Mouse (Mus musculus) embryonic facial prominence, embryonic 13.5 days (tissue): ENCODE measurements at regions not wholly inside any gene's neighbourhood (a gene's known extent, or its start where the extent isn't known, plus 50 kb on each side); places are given as distances from the start of the nearest gene placed in this dataset.

Experiments used
- ATAC-seq: fragments of 200-750 bp; cut with Nextera tagmentation; 2 replicates; pipeline ENCODE4 v1.8.0; 2017; ENCODE audit warnings: low read depth; ENCODE audit not compliant: insufficient number of reproducible peaks, insufficient read depth, low FRiP score, low TSS enrichment
- H3K27ac ChIP-seq: fragments of 300-500 bp; sonication (generic); 2 replicates; pipeline ENCODE4 v1.5.1; 2015; ENCODE audit warnings: moderate library complexity, mild to moderate bottlenecking, inconsistent platforms
- H3K27me3 ChIP-seq: fragments of 300-500 bp; sonication (generic); 2 replicates; pipeline ENCODE4 v1.6.1; 2015; ENCODE audit warnings: mild to moderate bottlenecking, inconsistent platforms
- H3K36me3 ChIP-seq: fragments of 300-500 bp; sonication (generic); 2 replicates; pipeline ENCODE4 v1.6.1; 2015; ENCODE audit warnings: mild to moderate bottlenecking, inconsistent platforms
- H3K4me1 ChIP-seq: fragments of 300-500 bp; sonication (generic); 2 replicates; pipeline ENCODE4 v1.6.1; 2015; ENCODE audit warnings: inconsistent platforms
- H3K4me2 ChIP-seq: fragments of 300-500 bp; sonication (generic); 2 replicates; pipeline ENCODE4 v1.6.1; 2015; ENCODE audit warnings: moderate library complexity, mild to moderate bottlenecking, inconsistent platforms
- H3K4me3 ChIP-seq: fragments of 300-500 bp; sonication (generic); 2 replicates; pipeline ENCODE4 v1.5.1; 2015; ENCODE audit warnings: mild to moderate bottlenecking, inconsistent platforms
- H3K9ac ChIP-seq: fragments of 300-500 bp; sonication (generic); 2 replicates; pipeline ENCODE4 v1.6.1; 2015; ENCODE audit warnings: mild to moderate bottlenecking, inconsistent platforms
- H3K9me3 ChIP-seq: fragments of 300-500 bp; sonication (generic); 2 replicates; pipeline ENCODE4 v1.6.1; 2016; ENCODE audit warnings: inconsistent platforms
- WGBS: fragments of 180-500 bp; shearing (Covaris S2); methylation state at CpG from one replicate; pipeline ENCODE4 v1.1.7; 2015; ENCODE audit warnings: mixed read lengths; 5-methylcytosine and 5-hydroxymethylcytosine counted together

DNA sequence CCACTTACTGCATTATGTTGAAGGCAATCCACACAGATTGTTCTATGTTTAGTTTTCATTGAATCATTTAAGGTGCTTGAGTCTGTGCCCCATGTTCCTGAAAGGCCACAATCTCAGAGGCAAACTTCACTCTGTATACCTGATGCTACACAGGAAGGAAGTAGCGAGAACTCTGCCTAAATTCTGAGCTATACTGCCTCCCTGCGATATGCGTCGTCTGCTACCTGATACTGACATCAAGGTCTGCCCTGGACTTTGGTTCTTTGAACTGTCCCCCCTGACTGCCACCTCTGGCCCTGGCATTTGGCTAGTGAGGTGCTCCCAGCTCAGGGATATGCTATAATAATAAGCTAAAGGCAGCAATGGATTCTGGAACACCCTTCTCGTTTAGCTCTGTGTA is 1244.0 kb upstream of the A1bg start:
- Histone ChIP-seq H3K4me1 (no peaks in the 10 kb centered on the region), H3K4me3 (no peak overlapping the region), H3K9me3 (no peaks in the 10 kb centered on the region), H3K9ac (no peak overlapping the region), H3K36me3 (no peaks in the 10 kb centered on the region), H3K4me2 (no peak overlapping the region), H3K27me3 (no peaks in the 10 kb centered on the region), H3K27ac (no peak overlapping the region)
- WGBS, result 86% methylated on average over 5 of the region's 5 CpGs
- no peak for ATAC-seq

DNA sequence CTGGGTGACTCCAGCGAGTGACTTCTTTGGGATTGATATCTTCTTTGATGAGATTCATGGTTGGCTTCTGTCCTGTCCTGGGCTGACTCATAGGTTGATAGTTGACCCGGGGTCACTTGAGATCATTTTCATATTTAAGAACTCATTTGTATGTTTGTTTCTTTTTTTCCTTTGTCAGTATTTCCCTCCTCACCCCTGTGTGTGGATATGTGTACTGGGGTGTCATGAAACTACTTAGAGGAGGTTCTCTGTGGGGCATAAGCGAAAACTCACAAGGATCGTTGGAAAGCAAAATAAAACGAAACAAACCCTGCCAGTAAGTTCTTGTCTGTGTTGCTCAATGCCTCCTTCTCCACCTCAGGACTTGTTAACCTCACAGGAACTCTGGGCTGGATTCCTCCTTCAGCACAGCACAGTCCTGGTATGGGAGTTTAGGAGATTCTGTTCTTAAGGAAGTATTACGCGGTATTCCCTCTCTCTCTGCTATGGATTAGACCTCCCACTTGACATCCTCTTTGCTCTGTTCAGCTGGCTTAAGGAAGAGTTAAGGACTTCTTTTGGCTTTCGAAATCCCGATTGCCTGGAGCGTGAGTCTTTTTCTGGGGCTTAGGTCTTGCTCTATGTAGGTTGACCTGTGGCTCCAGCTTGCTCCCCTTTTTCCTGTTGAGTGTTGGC is 1243.2 kb upstream of the A1bg start:
- no peaks in the 10 kb centered on the region for H3K36me3 ChIP-seq
- no peak overlapping the region for H3K4me2 ChIP-seq
- H3K4me3 ChIP-seq, result no peak overlapping the region
- H3K27me3 ChIP-seq, result no peaks in the 10 kb centered on the region
- no peak overlapping the region for H3K9ac ChIP-seq
- no peak for ATAC-seq
- no peaks in the 10 kb centered on the region for H3K9me3 ChIP-seq
- WGBS, result 89% methylated on average over 10 of the region's 10 CpGs
- no peak overlapping the region for H3K27ac ChIP-seq
- H3K4me1 ChIP-seq, result no peaks in the 10 kb centered on the region

DNA sequence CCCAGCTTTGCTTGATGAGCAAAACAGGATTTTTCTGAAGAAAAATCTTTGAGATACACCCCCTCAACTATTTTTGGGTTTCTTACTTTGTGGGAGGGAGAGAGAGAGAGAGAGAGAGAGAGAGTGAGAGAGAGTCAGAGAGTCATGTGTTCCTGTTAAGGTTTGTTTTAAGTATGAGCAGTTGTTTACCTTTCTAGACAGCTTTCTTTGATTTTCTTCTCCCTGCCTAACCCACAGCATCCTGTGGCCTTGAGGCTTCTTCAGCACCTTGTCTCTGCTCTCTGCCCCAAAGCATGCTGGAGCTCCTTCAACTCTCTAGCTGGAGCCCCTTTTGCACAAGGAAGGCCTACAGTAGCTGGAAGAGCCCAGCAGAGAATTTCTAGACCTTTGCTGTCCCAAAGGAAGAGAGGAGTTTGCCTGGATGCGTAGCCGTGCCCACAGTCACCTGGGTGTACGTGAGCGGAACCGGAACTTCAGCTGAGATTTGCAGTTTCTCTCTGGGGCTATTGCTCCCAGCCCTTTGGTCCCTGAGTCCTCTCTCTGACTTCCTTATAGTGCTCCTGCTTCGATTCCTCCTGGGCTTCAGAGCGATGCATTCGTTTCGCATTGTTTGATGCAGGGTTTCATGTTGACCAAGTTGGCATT is 1242.1 kb upstream of the A1bg start:
- Histone ChIP-seq H3K36me3 (no peaks in the 10 kb centered on the region), H3K9me3 (no peaks in the 10 kb centered on the region), H3K9ac (no peak overlapping the region), H3K4me2 (no peak overlapping the region), H3K27me3 (no peaks in the 10 kb centered on the region), H3K4me1 (no peaks in the 10 kb centered on the region), H3K27ac (no peak overlapping the region), H3K4me3 (no peak overlapping the region)
- ATAC-seq, result no peak
- WGBS, result 93% methylated on average over 9 of the region's 9 CpGs

DNA sequence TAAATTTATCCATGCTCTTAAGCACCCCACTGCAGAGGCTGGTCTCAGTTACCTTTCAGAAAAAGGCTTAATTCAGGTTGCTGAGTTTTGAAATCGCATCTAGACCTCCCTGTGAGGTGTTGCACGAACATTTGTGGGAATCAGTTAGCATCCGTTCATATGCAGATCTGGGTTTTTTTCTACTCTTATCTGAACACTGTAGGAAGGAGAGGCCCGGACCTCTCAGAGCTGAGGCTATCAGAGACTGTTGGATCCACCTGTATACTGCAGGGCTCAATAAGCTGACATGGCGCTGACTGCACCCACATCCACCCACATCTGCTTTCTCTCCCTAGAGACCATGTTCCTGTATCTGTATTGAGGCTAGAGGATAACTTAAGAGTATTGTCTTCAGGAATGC is 1240.4 kb upstream of the A1bg start:
- WGBS, result 82% methylated on average over 5 of the region's 5 CpGs
- H3K4me2 ChIP-seq, result no peak overlapping the region
- H3K4me3 ChIP-seq, result no peak overlapping the region
- H3K4me1 ChIP-seq, result no peaks in the 10 kb centered on the region
- H3K27me3 ChIP-seq, result no peaks in the 10 kb centered on the region
- no peaks in the 10 kb centered on the region for H3K9me3 ChIP-seq
- ATAC-seq, result no peak
- H3K27ac ChIP-seq, result no peak overlapping the region
- no peaks in the 10 kb centered on the region for H3K36me3 ChIP-seq
- no peak overlapping the region for H3K9ac ChIP-seq

DNA sequence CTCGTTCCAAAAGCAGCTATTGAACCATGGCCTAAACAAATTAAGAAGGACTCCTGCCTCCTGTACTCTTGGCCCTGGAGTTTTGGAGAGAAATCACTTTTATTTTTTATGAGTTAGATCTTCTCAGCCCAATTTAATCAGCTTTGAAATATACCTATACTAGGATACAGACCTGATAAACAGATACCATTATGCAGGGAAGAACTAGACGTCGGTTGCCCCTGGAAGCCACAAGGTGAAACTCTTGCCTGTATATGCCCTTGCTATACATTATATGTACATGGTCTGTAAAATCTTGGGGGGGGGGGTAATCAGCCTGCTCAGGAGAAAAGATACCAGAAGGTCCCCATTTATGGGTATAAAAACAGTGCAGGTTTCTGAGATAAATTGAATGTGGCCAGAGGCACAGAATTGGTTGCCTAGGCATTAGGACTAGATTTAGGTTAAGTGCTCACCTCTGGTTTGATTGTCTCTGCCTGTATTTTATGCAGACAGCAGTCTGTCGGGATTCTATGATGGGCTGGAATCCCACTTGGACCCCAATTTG is 1239.9 kb upstream of the A1bg start:
- WGBS, result 75% methylated on average over 4 of the region's 4 CpGs
- H3K4me3 ChIP-seq, result no peak overlapping the region
- no peaks in the 10 kb centered on the region for H3K4me1 ChIP-seq

DNA sequence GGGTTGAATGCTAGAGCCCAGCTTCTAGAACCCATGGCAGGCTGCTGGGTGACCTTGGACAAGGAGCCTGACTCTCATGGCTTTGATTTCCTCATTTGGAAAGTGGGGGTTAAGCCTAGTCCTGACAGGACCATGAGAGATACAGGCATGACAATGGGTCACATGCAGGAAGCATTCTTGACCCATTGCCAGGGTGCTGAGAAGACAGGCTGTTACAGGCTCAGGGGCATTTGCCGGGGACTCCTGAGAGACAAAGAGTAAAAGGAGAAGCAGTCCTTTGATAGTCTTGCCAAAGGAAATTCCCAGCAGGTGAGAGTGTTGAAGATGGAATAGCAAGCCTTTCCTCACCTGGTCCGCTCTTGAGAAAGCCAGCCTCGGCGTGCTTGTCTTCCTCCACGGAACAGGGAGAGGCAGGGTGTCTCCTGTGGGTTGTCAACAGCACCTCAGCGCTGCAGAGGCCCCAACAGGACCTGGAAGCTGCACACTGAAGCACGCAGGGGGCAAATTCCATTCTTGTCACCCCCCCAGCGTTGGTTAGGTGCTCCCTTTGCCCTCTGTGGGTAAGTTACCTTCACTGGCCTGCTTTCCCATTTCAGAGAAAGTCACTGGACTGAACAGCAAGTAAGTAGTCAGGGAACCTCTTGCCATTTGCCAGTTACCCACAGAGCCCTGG is 1239.3 kb upstream of the A1bg start:
- Histone ChIP-seq H3K27me3 (no peaks in the 10 kb centered on the region), H3K27ac (no peak overlapping the region)
- WGBS, result 69% methylated on average over 8 of the region's 8 CpGs

More for the DNA sequence above, 1239.9 kb upstream of the A1bg start:
- Histone ChIP-seq H3K9ac (no peak overlapping the region), H3K9me3 (no peaks in the 10 kb centered on the region), H3K36me3 (no peaks in the 10 kb centered on the region), H3K27me3 (no peaks in the 10 kb centered on the region), H3K27ac (no peak overlapping the region), H3K4me2 (no peak overlapping the region)
- ATAC-seq, result no peak

DNA sequence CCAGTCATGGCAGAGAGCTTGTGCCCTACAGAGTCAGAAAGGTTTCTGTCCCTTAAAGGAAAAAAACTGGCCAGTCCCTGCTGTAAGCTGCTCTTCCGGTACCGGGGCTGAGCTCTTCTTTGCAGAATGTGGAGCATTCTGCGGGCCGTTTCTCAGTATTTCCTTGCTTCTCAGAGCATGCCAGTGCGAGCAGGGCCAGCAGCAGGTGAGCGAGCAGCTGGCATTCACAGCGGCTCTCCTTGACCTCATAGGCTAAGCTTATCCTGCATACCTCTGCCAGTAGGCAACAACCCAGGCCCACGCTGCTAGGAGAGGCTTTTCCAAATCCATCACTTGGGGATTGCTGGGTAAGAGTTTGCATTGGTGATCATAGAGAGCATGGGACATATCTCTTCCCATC is 1238.2 kb upstream of the A1bg start:
- no peak overlapping the region for H3K27ac ChIP-seq
- H3K4me1 ChIP-seq, result no peaks in the 10 kb centered on the region
- no peaks in the 10 kb centered on the region for H3K9me3 ChIP-seq
- no peak overlapping the region for H3K4me3 ChIP-seq
- no peaks in the 10 kb centered on the region for H3K36me3 ChIP-seq
- WGBS, result 82% methylated on average over 8 of the region's 8 CpGs
- H3K9ac ChIP-seq, result no peak overlapping the region
- no peak overlapping the region for H3K4me2 ChIP-seq
- H3K27me3 ChIP-seq, result no peaks in the 10 kb centered on the region
- no peak for ATAC-seq

More for the DNA sequence above, 1239.3 kb upstream of the A1bg start:
- Histone ChIP-seq H3K9ac (no peak overlapping the region), H3K36me3 (no peaks in the 10 kb centered on the region), H3K4me1 (no peaks in the 10 kb centered on the region), H3K4me2 (no peak overlapping the region), H3K9me3 (no peaks in the 10 kb centered on the region), H3K4me3 (no peak overlapping the region)
- ATAC-seq, result no peak

DNA sequence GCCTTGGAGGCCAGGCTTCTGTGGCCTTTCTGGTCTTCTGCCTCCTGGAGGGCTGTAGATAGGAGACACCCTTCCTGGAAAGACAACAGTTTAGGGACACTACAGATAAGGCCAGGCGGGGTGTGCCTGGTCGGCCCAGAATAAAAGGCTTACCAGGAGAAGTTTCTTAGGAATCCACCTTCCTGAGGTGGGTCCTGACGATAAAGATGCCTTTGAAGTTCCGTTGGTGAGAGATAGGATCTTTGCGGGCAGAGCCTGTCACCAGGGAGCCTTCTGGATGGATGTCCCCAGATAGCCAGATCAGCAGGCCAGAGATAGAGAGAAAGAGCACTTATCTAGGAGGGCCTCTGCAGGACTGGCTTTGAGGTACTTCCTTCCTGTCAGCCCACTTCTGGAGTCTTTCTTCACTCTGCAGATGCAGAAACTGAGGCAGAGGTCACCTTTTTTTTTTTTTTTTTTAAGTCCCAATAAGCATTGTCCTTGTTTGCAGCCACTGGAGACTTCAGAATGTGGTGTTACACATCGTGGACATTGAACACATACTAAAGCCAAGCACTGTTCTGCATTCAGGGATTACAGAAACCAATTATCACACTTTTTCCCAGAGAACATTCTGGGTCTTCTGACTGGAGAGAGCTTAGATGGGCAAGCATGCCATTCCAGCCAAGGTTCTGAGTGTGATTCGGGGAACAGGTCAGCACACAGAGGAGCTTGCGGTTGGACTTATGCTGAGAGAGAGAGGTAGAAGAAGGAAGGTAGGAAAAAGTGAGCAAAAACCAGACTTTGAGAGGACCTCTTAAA is 1236.3 kb upstream of the A1bg start:
- WGBS, result 88% methylated on average over 8 of the region's 8 CpGs
- Histone ChIP-seq H3K27ac (no peak overlapping the region), H3K4me3 (no peak overlapping the region), H3K9me3 (no peaks in the 10 kb centered on the region), H3K27me3 (no peaks in the 10 kb centered on the region), H3K36me3 (no peaks in the 10 kb centered on the region), H3K4me1 (no peaks in the 10 kb centered on the region), H3K4me2 (no peak overlapping the region), H3K9ac (no peak overlapping the region)
- no peak for ATAC-seq

DNA sequence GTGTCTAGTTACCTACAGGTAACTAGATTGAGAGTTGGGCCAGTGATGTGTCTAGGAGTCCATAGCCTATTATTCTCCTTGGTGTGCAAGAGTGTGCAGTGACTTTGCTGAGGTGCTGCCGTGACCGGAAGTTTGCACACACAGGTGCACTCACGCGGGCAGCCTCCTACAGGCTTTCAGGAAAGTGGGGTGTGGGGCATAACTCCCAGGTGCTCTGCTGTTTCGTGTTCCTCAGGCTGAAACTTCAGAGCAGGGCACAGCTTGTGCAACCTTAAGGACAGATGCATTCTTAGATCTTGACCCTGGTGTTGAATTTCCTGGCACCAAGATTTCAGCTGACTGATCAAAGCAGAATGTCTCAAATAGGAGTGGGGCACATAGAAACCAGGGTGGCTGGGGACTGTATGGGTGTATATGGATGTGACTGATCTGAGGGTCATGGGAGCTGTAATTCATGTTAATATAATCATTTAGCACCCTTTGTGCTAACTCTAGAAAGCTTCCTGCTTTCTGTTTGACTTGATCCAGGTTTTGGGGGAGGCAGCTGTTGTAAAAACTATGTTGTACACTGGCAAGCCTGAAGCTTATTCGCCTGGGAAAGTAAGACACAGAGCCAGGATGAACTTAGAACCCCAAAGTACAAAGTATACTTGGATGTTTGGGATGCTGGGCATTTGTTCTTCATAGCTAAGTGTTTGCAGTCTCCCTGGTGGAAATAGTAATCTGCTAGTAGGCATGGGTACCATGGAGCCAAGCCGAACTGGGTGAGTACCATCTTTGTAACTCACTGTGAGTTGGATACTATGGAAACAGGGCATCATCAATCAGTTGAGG is 1234.6 kb upstream of the A1bg start:
- no peak overlapping the region for H3K4me2 ChIP-seq
- H3K27ac ChIP-seq, result no peak overlapping the region
- H3K4me3 ChIP-seq, result no peak overlapping the region
- H3K9ac ChIP-seq, result no peak overlapping the region
- no peaks in the 10 kb centered on the region for H3K27me3 ChIP-seq
- no peak for ATAC-seq
- no peaks in the 10 kb centered on the region for H3K36me3 ChIP-seq
- WGBS, result 87% methylated on average over 7 of the region's 7 CpGs
- 0 out of 2 replicates have a peak, but pooled peaks cover 5% of the 10 kb centered on the region for H3K4me1 ChIP-seq
- no peaks in the 10 kb centered on the region for H3K9me3 ChIP-seq

DNA sequence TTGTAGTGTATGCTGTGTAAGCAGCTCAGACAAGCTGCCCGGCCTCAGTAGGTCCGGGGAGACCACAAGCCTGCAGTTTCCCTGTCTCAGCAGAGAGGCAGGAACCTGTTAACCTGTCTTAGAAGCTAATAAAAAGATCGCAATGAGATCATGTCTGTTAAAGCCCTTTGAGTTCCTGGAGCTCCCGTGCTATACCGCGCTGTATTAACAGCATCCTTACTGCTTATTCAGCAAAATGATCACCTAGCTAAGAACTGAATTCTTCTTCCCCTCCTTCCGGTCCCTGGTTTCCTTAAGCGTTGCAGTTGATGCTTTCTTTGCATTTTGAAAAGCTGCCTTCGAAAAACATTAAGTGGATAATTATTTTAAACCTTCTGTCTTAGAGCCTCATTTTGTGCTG is 1230.4 kb upstream of the A1bg start:
- Histone ChIP-seq H3K9ac (no peak overlapping the region), H3K9me3 (no peaks in the 10 kb centered on the region), H3K27me3 (no peaks in the 10 kb centered on the region), H3K36me3 (no peaks in the 10 kb centered on the region), H3K4me3 (no peak overlapping the region), H3K4me1 (0 out of 2 replicates have a peak, but pooled peaks cover 5% of the 10 kb centered on the region), H3K4me2 (no peak overlapping the region), H3K27ac (no peak overlapping the region)
- WGBS, result 57% methylated on average over 9 of the region's 9 CpGs
- no peak for ATAC-seq

DNA sequence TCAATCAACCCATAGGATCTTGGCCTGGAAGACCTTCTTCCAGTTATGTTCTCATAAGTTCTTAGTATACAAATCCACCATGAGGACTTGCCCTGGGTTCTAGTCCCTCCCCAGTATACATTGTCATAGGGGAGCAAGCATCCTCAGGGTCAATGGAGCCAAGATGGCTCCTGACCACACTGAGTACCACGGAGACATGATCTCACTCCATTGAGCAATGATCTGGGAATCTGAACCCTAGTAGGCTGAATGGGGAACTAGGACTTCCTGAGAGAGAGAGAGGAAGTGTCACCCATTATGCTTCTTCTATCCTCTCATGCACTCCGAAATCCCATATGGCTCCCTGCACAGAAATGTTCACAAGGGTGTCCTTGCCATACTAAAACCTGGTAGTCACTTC is 1229.3 kb upstream of the A1bg start:
- no peak overlapping the region for H3K4me2 ChIP-seq
- no peak for ATAC-seq
- 95% methylated on average over 2 of the region's 2 CpGs for WGBS
- H3K9ac ChIP-seq, result no peak overlapping the region
- H3K9me3 ChIP-seq, result no peaks in the 10 kb centered on the region
- H3K4me1 ChIP-seq, result peaks cover 11% of the 10 kb centered on the region
- H3K27ac ChIP-seq, result no peak overlapping the region
- H3K36me3 ChIP-seq, result no peaks in the 10 kb centered on the region
- H3K4me3 ChIP-seq, result no peak overlapping the region
- H3K27me3 ChIP-seq, result no peaks in the 10 kb centered on the region
